Mouse (Mus musculus): ENCODE data around the gene Kremen1. TPM values are rescaled to one million over a fixed set of nuclear protein-coding genes. Genes with fewer than 3 reads are reported as not detected.

Kremen1 gene
- polyA plus RNA-seq, 2 experiments: 0.47 to 0.95 TPM

- H3K36me3 ChIP-seq (replicated peaks; ENCODE audit: control insufficient read depth, insufficient read depth, low read depth): no peaks in the 10 kb centered on the region
- 74% methylated on average over 3 of the region's 3 CpGs for WGBS (ENCODE audit: insufficient replicate concordance)
- no peak for TF ChIP-seq CTCF (IDR thresholded peaks at IDR 0.05; ENCODE audit: low read depth)
- no peak for TF ChIP-seq EP300 (IDR thresholded peaks at IDR 0.05; ENCODE audit: low read depth)
- no peak overlapping the region for H3K4me2 ChIP-seq (ENCODE audit: low read depth)
- no peaks in the 10 kb centered on the region; the same call in 1 of the 2 replicates for H3K27me3 ChIP-seq (ENCODE audit: control insufficient read depth, insufficient read depth, low read length)
- no peak overlapping the region for H3K9ac ChIP-seq (replicated peaks)
- DNase-seq (ENCODE audit: low read depth in 3 of 3, low spot score in 3 of 3) (no peak), ATAC-seq (ENCODE audit: insufficient read depth) (no peak)
- peaks cover 0 to 4% of the 10 kb centered on the region in 2 experiments; a peak in 2 of 4 replicates for H3K4me1 ChIP-seq (replicated peaks; ENCODE audit: control insufficient read depth in 2 of 2, insufficient read depth in 2 of 2, low read length in 1 of 2)
- H3K4me3 ChIP-seq (ENCODE audit: insufficient read depth in 1 of 2, low read depth in 2 of 2, low read length in 2 of 2): no peak overlapping the region
- H3K9me3 ChIP-seq (ENCODE audit: control insufficient read depth, low read length): no peaks in the 10 kb centered on the region
- no peak overlapping the region for H3K27ac ChIP-seq
Observed at GRCm38 (mm10) chr11:5145600-5145999, 115.8 kb downstream of the Kremen1 start.

- no peak for TF ChIP-seq EP300 (IDR thresholded peaks at IDR 0.05; ENCODE audit: low read depth)
- no peak for TF ChIP-seq CTCF (IDR thresholded peaks at IDR 0.05; ENCODE audit: low read depth)
- H3K4me3 ChIP-seq (ENCODE audit: insufficient read depth in 1 of 2, low read depth in 2 of 2, low read length in 2 of 2): no peak overlapping the region
- DNase-seq (ENCODE audit: low read depth in 3 of 3, low spot score in 3 of 3) (no peak), ATAC-seq (ENCODE audit: insufficient read depth) (no peak)
- no peaks in the 10 kb centered on the region for H3K36me3 ChIP-seq (replicated peaks; ENCODE audit: control insufficient read depth, insufficient read depth, low read depth)
- 70% methylated on average over 2 of the region's 2 CpGs for WGBS (ENCODE audit: insufficient replicate concordance)
- peaks cover 0 to 11% of the 10 kb centered on the region in 2 experiments; a peak in 2 of 4 replicates for H3K4me1 ChIP-seq (replicated peaks; ENCODE audit: control insufficient read depth in 2 of 2, insufficient read depth in 2 of 2, low read length in 1 of 2)
- no peak overlapping the region for H3K9ac ChIP-seq (replicated peaks)
- H3K4me2 ChIP-seq (ENCODE audit: low read depth): no peak overlapping the region
- H3K9me3 ChIP-seq (ENCODE audit: control insufficient read depth, low read length): no peaks in the 10 kb centered on the region
- no peak overlapping the region for H3K27ac ChIP-seq
- no peaks in the 10 kb centered on the region for H3K27me3 ChIP-seq (ENCODE audit: control insufficient read depth, insufficient read depth, low read length)
Observed at GRCm38 (mm10) chr11:5141965-5142364, 119.4 kb downstream of the Kremen1 start.

Other genes with a start within 250 kb of the Kremen1 start
- gene Rasl10a, start 203.4 kb downstream of the Kremen1 start, polyA plus RNA-seq (2012; rRNA removed): 0.21 and 0.32 TPM in 2 replicates
- 0.34 and 0.38 TPM in 2 replicates for gene Rasl10a, start 203.4 kb downstream of the Kremen1 start, polyA plus RNA-seq (2014; fragmentation: Nextera tagmentation; extraction: Ambion mirVana)
- 10.9 and 11.3 TPM in 2 replicates for gene Gas2l1, start 196.2 kb downstream of the Kremen1 start, polyA plus RNA-seq (2012; rRNA removed)
- gene Gas2l1, start 196.2 kb downstream of the Kremen1 start, polyA plus RNA-seq (2014; fragmentation: Nextera tagmentation; extraction: Ambion mirVana): 12.1 and 17.1 TPM in 2 replicates
- gene Rhbdd3, start 162.6 kb downstream of the Kremen1 start, polyA plus RNA-seq (2012; rRNA removed): 11.0 and 15.0 TPM in 2 replicates
- 11.1 and 11.8 TPM in 2 replicates for gene Rhbdd3, start 162.6 kb downstream of the Kremen1 start, polyA plus RNA-seq (2014; fragmentation: Nextera tagmentation; extraction: Ambion mirVana)
- 185 and 220 TPM in 2 replicates for gene Ewsr1, start 162.3 kb downstream of the Kremen1 start, polyA plus RNA-seq (2012; rRNA removed)
- gene Ewsr1, start 162.3 kb downstream of the Kremen1 start, polyA plus RNA-seq (2014; fragmentation: Nextera tagmentation; extraction: Ambion mirVana): 113 and 132 TPM in 2 replicates
- gene Emid1, start 109.3 kb downstream of the Kremen1 start, polyA plus RNA-seq (2012; rRNA removed): 1.3 and 1.5 TPM in 2 replicates
- gene Emid1, start 109.3 kb downstream of the Kremen1 start, polyA plus RNA-seq (2014; fragmentation: Nextera tagmentation; extraction: Ambion mirVana): 1.3 and 1.9 TPM in 2 replicates
- 1.4 and 1.5 TPM in 2 replicates for gene Znrf3, start 183.3 kb upstream of the Kremen1 start, polyA plus RNA-seq (2012; rRNA removed)
- gene Znrf3, start 183.3 kb upstream of the Kremen1 start, polyA plus RNA-seq (2014; fragmentation: Nextera tagmentation; extraction: Ambion mirVana): 2.3 and 2.4 TPM in 2 replicates